Mouse (Mus musculus) kidney, embryonic 14.5 days (tissue): ENCODE data around the gene Hormad2. TPM values are rescaled to one million over a fixed set of nuclear protein-coding genes. Genes with fewer than 3 reads are reported as not detected.

Experiments
- ATAC-seq: fragments of 200-750 bp; cut with Nextera tagmentation; 2 replicates; pipeline ENCODE4 v1.8.0; 2017; ENCODE audit warnings: moderate number of reproducible peaks, mild to moderate bottlenecking, moderate TSS enrichment, moderate library complexity; ENCODE audit not compliant: low FRiP score, low TSS enrichment
- H3K27ac ChIP-seq: fragments of 300-500 bp; sonication (generic); 2 replicates; pipeline ENCODE4 v1.5.1; 2014; ENCODE audit warnings: low read depth, mild to moderate bottlenecking, low read length, moderate library complexity, mixed read lengths
- H3K27me3 ChIP-seq: fragments of 300-500 bp; sonication (generic); 2 replicates; pipeline ENCODE4 v1.6.1; 2014; ENCODE audit warnings: mild to moderate bottlenecking, low read length; ENCODE audit not compliant: control insufficient read depth, insufficient read depth
- H3K36me3 ChIP-seq: fragments of 300-500 bp; sonication (generic); 2 replicates; pipeline ENCODE4 v1.6.1; 2014; ENCODE audit warnings: low read length, mixed read lengths; ENCODE audit not compliant: control insufficient read depth, insufficient read depth
- H3K4me1 ChIP-seq: fragments of 300-500 bp; sonication (generic); 2 replicates; pipeline ENCODE4 v1.6.1; 2014; ENCODE audit warnings: low read length, mixed read lengths; ENCODE audit not compliant: control insufficient read depth, insufficient read depth
- H3K4me2 ChIP-seq: fragments of 300-500 bp; sonication (generic); replicated peaks from 2 replicates; pipeline ENCODE4 v1.6.1; 2014; ENCODE audit warnings: low read depth, mild to moderate bottlenecking, low read length
- H3K4me3 ChIP-seq: fragments of 300-500 bp; sonication (generic); 2 replicates; pipeline ENCODE4 v1.5.1; 2014; ENCODE audit warnings: mild to moderate bottlenecking, low read length
- H3K9ac ChIP-seq: fragments of 300-500 bp; sonication (generic); 2 replicates; pipeline ENCODE4 v1.6.1; 2014; ENCODE audit warnings: low read depth, mild to moderate bottlenecking, low read length, moderate library complexity
- H3K9me3 ChIP-seq: fragments of 300-500 bp; sonication (generic); 2 replicates; pipeline ENCODE4 v1.6.1; 2016; ENCODE audit warnings: low read length; ENCODE audit not compliant: control insufficient read depth
- WGBS: fragments of 180-500 bp; shearing (Covaris S2); extraction: QIAGEN DNeasy Blood & Tissue Kit; methylation state at CpG from one replicate; pipeline ENCODE4 v1.1.7; 2014; 5-methylcytosine and 5-hydroxymethylcytosine counted together
- polyA plus RNA-seq: library from polyadenylated mRNA; unstranded; fragments of >200 nt; fragmentation: Nextera tagmentation; extraction: Ambion mirVana; gene quantifications from 2 replicates; pipeline ENCODE4 v1.2.1, GENCODE M21; 2014

Gene Hormad2
- polyA plus RNA-seq, 1 experiment from 2014 or later, result 0.16 TPM

DNA sequence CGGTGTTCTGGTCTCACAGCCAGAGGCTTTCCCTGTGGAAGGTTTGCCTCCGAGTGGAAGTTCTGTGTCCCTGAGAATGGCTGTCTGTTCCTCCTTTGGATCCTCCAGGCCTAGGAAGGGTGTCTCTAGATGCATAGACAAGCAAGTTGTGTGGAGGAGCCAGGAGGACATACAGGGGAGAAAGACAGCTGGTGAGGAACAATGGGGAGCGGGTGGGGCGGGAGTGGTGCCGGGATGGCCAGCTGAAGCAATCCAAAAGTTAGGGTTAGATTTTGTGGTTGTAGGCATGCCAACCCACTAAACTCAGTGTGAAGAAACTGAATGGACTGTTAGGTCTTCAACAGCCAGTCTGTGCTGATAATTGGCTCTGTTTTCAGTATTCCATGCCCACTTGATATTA lies 30.8 kb upstream of the Hormad2 start:
- Histone ChIP-seq H3K9ac (no peak overlapping the region), H3K27ac (no peak overlapping the region), H3K4me2 (no peak overlapping the region), H3K36me3 (no peaks in the 10 kb centered on the region), H3K4me3 (no peak overlapping the region), H3K4me1 (peaks cover 16% of the 10 kb centered on the region), H3K9me3 (no peaks in the 10 kb centered on the region), H3K27me3 (no peaks in the 10 kb centered on the region)
- 65% methylated on average over 5 of the region's 5 CpGs for WGBS
- no peak for ATAC-seq

DNA sequence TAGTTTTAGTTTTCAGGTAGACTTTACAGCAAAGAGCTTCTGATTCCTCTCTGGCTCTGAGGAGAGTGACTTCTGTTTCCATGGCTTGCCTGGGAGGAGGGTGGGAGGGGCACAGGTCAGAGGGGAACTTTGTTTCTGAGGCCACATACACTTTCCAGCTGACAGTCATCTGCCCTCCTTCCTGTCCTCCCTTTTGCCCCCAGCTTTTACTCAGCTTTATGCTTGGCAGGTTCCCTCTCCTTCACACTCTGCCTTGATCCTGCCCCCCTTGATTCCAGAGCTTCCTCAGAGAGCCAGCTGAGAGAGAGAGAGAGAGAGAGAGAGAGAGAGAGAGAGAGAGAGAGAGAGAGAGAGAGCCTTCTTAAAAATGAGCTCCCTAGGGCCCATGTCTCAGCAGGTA lies 30.3 kb upstream of the Hormad2 start:
- no peak overlapping the region for H3K9ac ChIP-seq
- 0 out of 2 replicates have a peak, but pooled peaks have one; percentile 17 for ATAC-seq
- no peaks in the 10 kb centered on the region for H3K36me3 ChIP-seq
- no peak overlapping the region for H3K4me2 ChIP-seq
- H3K9me3 ChIP-seq, result no peaks in the 10 kb centered on the region
- H3K27me3 ChIP-seq, result no peaks in the 10 kb centered on the region
- H3K27ac ChIP-seq, result no peak overlapping the region
- peaks cover 16% of the 10 kb centered on the region for H3K4me1 ChIP-seq
- H3K4me3 ChIP-seq, result no peak overlapping the region

DNA sequence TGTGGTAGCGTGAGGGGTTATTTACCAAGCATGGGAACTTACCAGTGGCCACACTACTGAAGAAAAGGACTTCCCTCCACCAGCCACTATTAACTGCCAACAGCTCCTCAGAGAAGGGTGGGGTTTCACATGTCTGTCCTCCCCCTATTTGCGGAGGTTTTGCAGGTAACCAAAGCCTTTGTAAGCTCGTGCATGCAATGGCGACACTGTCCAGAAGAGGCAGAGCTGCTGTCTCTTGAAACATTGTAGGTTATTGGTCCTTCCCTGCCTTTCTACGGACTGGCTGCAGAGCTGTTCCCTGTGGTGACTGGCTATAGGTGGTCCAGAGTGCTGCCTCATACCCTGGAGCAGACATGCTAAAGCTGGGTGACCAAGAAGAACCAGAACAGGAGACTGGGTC lies 28.2 kb upstream of the Hormad2 start:
- no peaks in the 10 kb centered on the region for H3K27me3 ChIP-seq
- no peak overlapping the region for H3K9ac ChIP-seq
- no peaks in the 10 kb centered on the region for H3K9me3 ChIP-seq
- H3K4me3 ChIP-seq, result no peak overlapping the region
- no peak overlapping the region for H3K27ac ChIP-seq
- H3K4me2 ChIP-seq, result no peak overlapping the region
- no peaks in the 10 kb centered on the region for H3K36me3 ChIP-seq
- no peak for ATAC-seq
- 52% methylated on average over 5 of the region's 5 CpGs for WGBS
- H3K4me1 ChIP-seq, result peaks cover 16% of the 10 kb centered on the region

DNA sequence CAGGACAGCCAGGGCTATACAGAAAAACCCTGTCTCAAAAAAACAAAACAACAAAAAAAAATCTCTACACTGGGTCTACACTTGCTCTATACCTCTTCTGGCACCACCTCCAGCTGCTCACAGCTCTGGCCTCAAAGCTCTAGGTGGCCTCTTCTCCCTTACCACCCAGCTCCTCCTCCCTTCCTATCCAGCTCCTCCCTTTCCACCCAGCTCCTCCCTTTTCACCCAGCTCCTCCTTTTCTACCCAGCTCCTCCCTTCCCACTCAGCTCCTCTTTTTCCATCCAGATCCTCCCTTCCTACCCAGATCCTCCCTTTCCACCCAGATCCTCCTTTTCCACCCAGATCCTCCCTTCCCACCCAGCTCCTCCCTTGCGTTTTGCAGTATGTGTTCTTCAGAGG lies 26.5 kb upstream of the Hormad2 start:
- Histone ChIP-seq H3K9me3 (no peaks in the 10 kb centered on the region), H3K36me3 (no peaks in the 10 kb centered on the region), H3K9ac (no peak overlapping the region), H3K4me3 (no peak overlapping the region), H3K27me3 (no peaks in the 10 kb centered on the region), H3K4me1 (peaks cover 13% of the 10 kb centered on the region), H3K4me2 (no peak overlapping the region), H3K27ac (no peak overlapping the region)
- 90% methylated on average over 1 of the region's 1 CpGs for WGBS
- ATAC-seq, result no peak

DNA sequence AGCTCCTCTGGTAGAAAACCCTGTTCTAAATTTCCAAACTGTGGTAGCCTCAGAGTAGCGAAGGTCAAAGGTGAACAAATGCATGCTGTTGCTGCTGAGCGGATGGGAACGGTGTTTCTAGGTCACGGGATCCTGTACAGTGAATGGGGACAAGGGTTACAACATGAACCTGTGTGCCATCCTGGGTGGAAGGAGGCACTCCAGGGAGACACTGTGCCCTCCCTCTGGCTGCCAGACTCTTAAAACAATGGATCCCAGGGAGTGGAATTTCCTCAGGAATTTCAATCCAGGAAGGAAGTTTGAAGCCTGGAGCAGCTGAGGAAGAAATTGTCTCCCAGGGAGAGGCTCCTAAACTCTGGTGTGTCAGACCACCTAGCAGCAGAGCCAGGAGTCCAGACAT lies 25.3 kb upstream of the Hormad2 start:
- Histone ChIP-seq H3K4me2 (no peak overlapping the region), H3K27me3 (no peaks in the 10 kb centered on the region), H3K27ac (no peak overlapping the region), H3K36me3 (no peaks in the 10 kb centered on the region), H3K9me3 (no peaks in the 10 kb centered on the region), H3K9ac (no peak overlapping the region), H3K4me1 (peaks cover 2% of the 10 kb centered on the region), H3K4me3 (no peak overlapping the region)
- 70% methylated on average over 4 of the region's 4 CpGs for WGBS
- ATAC-seq, result no peak

DNA sequence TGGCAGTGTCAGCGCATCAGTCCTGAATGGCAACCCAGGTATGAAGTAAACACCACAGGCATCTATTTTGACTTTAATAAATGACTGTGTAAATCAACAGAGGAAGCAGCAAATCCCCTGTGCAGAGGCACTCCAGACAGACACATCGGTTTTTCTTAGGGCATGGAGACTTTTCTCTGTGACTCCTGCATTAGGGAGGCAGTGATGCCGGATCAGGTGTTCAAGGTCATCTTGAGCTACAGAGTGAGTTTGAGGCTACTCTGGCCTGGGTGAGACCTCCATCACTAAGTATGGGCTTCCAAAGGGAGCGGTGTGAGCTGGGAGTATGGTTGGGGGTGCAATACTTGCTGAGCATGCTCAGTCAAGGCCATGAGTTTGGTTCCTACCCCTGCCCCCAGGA lies 23.7 kb upstream of the Hormad2 start:
- no peak overlapping the region for H3K4me2 ChIP-seq
- no peaks in the 10 kb centered on the region for H3K9me3 ChIP-seq
- H3K27me3 ChIP-seq, result 0 out of 2 replicates have a peak, but pooled peaks cover 3% of the 10 kb centered on the region
- H3K36me3 ChIP-seq, result no peaks in the 10 kb centered on the region
- H3K27ac ChIP-seq, result no peak overlapping the region
- ATAC-seq, result no peak
- H3K9ac ChIP-seq, result no peak overlapping the region
- WGBS, result 91% methylated on average over 4 of the region's 4 CpGs
- no peak overlapping the region for H3K4me3 ChIP-seq
- H3K4me1 ChIP-seq, result no peaks in the 10 kb centered on the region

DNA sequence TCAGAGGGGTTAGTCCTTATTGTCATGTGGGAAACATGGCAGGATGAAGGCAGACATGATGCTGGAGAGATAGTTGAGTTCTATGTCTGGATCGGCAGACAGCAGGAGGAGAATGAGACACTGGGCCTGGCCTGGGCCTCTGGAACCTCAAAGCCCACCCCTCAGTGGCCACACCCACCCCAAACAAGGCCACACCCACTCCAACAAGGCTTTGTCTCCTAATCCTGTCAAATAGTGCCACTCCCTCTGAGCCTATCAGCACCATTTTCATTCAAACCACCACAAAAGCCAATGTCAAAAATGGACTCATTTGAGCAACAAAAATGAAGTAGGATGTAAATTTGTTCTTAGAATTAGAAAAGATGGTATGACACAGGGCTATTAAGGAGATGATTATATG lies 23.3 kb upstream of the Hormad2 start:
- Histone ChIP-seq H3K9me3 (no peaks in the 10 kb centered on the region), H3K9ac (no peak overlapping the region), H3K4me3 (no peak overlapping the region), H3K27me3 (0 out of 2 replicates have a peak, but pooled peaks cover 3% of the 10 kb centered on the region), H3K27ac (no peak overlapping the region), H3K4me2 (no peak overlapping the region), H3K36me3 (no peaks in the 10 kb centered on the region), H3K4me1 (no peaks in the 10 kb centered on the region)
- ATAC-seq, result no peak
- 81% methylated on average over 1 of the region's 1 CpGs for WGBS

DNA sequence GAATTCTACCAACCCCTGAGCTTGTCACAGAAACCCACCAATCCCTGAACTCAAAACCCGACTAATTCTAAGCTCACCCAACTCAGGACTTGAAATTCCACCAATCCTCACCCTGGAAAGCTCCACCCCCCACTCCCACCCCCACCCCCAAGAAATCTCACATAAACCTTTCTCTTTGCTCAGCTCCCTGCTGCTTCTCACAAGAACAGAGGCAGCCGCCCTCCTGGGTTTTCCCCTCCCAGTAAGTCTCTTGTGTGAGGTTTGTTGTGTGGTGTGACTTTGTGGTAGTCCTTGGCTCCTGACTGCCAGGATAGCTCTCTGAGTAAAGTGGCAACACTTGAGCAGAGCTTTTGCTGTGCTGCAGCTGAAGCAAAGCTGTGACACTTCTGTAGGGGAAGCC lies 22.0 kb upstream of the Hormad2 start:
- H3K9ac ChIP-seq, result no peak overlapping the region
- WGBS, result 59% methylated on average over 2 of the region's 2 CpGs
- no peak overlapping the region for H3K4me3 ChIP-seq
- no peak overlapping the region for H3K27ac ChIP-seq
- no peak overlapping the region for H3K4me2 ChIP-seq
- no peaks in the 10 kb centered on the region for H3K36me3 ChIP-seq
- no peak for ATAC-seq
- H3K4me1 ChIP-seq, result no peaks in the 10 kb centered on the region
- no peaks in the 10 kb centered on the region for H3K9me3 ChIP-seq
- H3K27me3 ChIP-seq, result 0 out of 2 replicates have a peak, but pooled peaks cover 3% of the 10 kb centered on the region

DNA sequence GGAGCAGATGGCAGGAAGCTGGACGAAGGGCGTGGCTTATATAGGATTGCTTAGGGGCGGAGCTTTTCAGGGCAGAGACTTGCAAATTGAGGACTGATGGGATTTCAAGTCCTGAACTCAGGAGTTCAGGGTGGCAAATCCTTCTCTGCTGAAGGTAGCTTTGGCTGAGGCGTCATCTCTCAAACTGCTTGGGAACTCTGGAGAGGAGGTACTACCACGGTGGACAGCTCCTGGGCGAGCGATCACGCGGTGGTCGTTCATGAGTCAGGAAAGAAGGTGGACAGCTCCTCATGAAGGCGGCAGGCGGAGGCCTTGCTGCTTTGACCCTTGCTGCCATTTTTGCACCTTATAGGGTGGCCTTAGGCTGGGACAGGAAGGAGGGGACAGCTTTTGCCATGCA lies 20.2 kb upstream of the Hormad2 start:
- 0 out of 2 replicates have a peak, but pooled peaks cover 3% of the 10 kb centered on the region for H3K27me3 ChIP-seq
- no peak overlapping the region for H3K9ac ChIP-seq
- H3K9me3 ChIP-seq, result no peaks in the 10 kb centered on the region
- no peak overlapping the region for H3K27ac ChIP-seq
- no peak overlapping the region for H3K4me3 ChIP-seq
- ATAC-seq, result no peak
- H3K4me2 ChIP-seq, result no peak overlapping the region
- no peaks in the 10 kb centered on the region for H3K36me3 ChIP-seq
- 13% methylated on average over 12 of the region's 12 CpGs for WGBS
- no peaks in the 10 kb centered on the region for H3K4me1 ChIP-seq

DNA sequence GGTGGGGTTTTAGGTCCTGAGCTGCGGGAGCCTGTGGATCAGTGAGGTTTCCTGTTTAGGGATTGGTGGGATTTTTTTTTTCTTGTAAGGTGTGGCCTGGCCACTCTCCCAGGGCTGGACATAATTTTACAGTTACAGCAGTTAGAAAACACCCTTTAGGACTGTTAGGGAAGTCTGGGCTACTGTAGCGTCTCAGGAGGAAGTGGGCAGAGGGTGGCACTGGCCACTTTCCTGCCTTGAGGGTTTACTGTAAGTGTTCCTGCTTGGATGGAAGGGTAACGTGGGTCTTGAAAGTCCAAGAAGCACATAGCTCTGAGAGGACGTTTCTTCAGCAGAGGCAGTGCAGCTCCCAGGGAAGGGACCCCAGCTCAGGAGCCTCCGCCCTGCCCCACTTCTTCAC lies 19.7 kb upstream of the Hormad2 start:
- no peaks in the 10 kb centered on the region for H3K4me1 ChIP-seq
- no peak overlapping the region for H3K9ac ChIP-seq
- ATAC-seq, result no peak
- 69% methylated on average over 5 of the region's 5 CpGs for WGBS
- H3K36me3 ChIP-seq, result no peaks in the 10 kb centered on the region
- H3K4me2 ChIP-seq, result no peak overlapping the region
- 0 out of 2 replicates have a peak, but pooled peaks cover 3% of the 10 kb centered on the region for H3K27me3 ChIP-seq
- no peak overlapping the region for H3K4me3 ChIP-seq
- H3K9me3 ChIP-seq, result no peaks in the 10 kb centered on the region
- H3K27ac ChIP-seq, result no peak overlapping the region
